Mouse (Mus musculus) lung, adult 2 months (tissue): ENCODE measurements around the gene Pcx.

Experiments
- CTCF ChIP-seq: fragments of 200-500 bp; IDR thresholded peaks from 2 replicates; pipeline ENCODE4 v1.5.1; 2011; ENCODE audit warnings: mild to moderate bottlenecking, low read length, control low read depth; ENCODE audit not compliant: insufficient read depth
- POLR2A ChIP-seq: fragments of 200-500 bp; IDR thresholded peaks from 2 replicates; pipeline ENCODE4 v1.6.1; 2011; ENCODE audit warnings: low read depth, mild to moderate bottlenecking, control low read depth, low read length, borderline replicate concordance; ENCODE audit errors: extremely low read depth

- TF ChIP-seq POLR2A = no peak
- no peak for TF ChIP-seq CTCF
Measured at GRCm38 (mm10) chr19:4613464-4614304, 103.4 kb downstream of the Pcx start.
